Mouse (Mus musculus) lung, postnatal 14 days (tissue): ENCODE measurements around the gene Ttc3.
"Not testable (repeated sequence)": the region's sequence is repeated elsewhere in the genome, so short reads cannot be mapped to it uniquely, and the experiment has no call there.

Experiments used
- DNase-seq: peaks from one replicate; pipeline ENCODE4 v3.0.0; 2021

Gene Ttc3

DNA sequence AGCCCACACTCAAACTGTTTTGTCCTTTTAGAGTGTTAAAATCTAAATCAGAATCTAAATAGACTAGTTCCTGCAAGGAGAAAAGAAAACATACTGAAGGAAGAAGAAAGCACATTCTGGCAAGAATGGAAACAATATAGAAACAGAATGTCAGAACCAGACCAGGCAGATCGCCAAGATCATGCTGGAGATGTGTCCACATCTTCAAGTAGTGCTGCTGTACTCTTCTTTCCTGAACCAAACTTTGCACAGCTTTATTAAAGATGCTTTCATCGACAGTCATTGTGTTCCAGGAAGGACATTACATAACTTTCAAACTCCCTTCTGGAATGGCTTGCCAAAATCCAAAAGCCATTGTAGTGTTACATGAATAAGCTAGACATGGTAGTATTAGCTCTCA is 66.4 kb downstream of the Ttc3 start:
- DNase-seq: no peak

DNA sequence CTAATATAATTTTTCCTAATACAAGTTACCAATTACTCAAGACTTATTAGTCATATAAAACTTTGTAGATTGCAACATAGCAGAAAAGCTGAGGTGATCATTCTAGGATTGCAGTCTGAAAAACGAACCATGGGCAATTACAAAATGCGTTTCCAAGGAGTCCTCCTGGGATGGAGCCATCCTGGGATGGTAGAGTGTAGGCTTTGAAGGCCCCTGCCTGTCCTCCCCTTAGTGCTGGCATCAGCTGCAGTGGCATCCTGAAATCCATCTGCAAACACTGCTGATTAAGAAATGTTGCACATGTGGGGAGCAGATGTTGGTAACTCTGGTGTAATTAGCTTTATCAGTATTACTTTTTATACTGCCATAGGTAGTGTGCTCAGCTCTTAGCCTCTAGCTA is 70.9 kb downstream of the Ttc3 start:
- DNase-seq: no peak

DNA sequence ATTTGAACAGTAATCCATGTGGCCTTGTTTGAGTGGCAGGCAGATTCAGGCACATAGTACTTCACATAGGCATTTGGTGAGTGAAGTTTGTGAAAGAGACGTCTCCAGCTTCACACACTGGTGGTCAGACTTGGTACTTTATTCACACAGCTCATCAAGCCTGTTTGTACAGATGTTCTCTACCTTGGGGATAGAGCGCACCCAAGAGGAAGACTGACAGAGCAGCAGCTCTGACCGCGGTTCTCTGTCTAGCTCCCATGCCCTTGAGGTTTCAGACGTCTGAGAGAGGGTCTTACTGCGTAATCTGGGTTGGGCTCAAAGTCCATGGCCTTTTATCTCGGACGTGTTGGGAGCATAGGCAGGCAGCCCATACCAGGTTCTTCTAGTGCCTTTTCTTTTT is 78.7 kb downstream of the Ttc3 start:
- no peak for DNase-seq

DNA sequence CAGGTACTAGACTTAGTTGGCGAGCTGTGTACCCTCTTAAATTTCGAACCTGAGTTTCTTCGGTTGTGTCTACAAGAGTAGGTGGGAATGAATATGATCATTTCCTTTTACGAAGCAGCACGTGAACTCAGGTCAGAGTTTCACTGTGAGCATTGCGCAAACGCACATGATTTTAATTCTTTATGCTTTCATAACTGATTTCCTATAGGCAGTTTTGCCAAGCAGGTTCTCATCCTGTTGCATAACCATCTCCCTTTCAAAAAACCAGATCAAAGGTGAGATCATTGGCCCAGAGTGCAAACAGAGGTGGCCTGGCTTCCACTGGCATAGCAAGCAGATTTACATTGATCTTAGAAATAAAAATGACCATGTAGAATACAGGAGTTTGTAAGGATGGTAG is 79.2 kb downstream of the Ttc3 start:
- DNase-seq: no peak

DNA sequence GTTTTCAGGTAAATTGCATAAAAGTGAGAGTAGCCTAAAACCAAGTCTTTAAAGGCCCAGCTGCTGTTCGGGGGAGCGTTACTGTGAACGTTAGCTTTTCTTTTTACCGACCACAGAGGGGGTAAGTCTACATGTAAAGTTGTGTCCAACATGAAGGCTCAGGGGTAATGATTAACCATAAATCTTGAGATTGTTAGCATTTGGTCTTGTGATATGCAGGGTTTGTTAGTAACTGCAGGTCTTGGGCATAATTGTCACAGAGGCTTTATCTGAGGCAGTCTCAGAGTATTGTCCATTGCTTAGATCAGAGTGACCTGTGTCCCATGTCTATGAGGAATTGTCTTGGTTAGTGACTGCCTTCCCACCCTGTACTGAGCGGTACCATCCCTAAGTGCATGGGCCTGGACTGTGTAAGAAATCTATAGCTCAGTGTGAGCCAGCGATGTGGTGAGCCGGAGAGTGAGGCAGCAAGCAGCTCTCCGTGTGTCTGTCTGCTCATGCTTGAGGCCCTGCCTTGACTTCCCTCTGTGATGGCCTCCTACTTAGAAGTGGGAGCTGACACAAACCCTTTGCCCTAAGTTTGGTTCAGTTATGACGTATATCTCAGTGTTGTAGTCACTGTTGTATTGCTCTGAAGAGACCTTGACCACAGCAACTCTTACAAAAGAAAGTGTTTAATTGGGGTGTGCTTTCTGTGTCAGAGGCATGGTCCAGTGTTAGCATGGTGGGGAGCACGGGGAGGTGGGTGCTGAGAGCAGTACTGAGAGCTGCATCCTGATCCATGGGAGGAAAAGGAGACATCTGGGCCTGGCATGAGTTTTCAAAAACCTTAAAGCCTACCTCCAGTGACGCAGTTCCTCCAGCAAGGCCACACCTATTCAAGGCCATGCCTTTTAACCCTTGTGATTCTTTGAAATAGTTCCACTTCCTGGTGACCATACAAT is 81.4 kb downstream of the Ttc3 start:
- no peak for DNase-seq

DNA sequence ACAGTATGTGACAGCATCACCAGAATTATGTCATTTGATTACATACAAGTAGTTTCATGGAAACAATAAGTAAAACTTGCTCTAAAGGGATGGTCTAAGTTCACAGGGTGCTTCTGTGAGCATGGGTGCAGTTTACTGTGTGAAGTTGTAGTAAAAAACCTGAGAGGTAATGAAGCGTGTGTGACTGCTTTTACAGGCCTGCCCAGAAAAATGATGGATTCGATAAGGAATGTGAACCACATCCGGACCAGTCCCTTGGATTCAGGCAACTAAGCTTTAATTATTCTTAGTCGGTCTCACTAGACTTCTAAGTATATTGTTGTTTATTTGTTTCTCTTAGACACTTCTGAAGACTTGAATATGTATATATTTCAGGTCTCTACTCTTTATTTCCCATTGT is 82.3 kb downstream of the Ttc3 start:
- no peak for DNase-seq

DNA sequence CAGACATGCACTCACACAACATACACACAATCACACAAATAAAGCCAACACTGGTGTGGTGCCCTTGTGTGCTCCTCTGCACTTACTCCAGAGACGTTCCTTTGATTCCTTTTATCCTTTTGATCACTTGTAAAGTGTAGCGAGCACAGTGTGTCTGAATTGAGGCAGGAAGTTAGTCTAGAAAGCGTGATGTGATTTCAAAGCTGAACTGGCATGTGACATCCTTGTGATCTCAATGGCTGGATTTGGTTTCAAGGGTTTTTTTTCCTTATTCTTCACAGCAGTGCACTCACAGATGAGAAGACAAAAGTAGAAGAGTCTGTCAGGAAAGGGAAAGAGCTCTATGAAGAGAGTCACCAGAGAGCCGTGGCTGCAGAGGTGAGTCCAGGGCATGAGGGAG is 83.7 kb downstream of the Ttc3 start:
- DNase-seq: no peak

DNA sequence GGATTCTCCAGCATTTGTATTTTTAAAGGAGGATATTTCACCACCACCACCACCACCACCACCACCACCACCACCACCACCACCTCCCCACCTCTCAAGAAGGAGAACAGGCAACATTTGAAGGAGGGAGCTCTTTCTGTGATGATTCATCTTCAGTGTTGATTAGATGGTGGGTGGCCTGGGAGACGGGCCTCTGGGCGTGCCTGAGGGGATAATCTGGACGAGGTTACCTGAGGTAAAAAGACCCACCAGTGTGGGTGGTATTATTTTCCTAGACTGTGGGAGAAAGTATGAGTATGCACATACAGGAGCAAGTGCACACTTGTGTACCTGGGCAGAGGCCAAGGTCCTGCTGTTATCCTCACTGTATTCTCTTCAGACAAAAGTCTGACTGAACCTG is 93.6 kb downstream of the Ttc3 start:
- DNase-seq: no peak

DNA sequence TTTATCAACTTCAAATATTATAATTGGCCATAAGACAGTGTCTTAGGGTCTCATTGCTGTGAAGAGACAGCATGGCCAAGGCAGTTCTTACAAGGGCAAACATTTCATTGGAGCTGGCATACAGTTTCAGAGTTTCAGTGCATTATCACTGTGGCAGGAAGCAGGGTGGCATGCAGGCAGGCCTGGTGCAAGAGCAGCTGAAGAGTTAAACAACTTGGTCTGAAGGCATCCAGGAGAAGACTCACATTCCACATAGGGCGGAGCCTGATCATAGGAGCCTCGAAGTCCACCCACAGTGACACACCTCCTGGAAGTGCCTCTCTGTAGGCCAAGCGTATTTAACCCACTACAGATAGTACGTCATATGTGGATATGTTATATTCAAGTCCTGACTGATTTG is 95.5 kb downstream of the Ttc3 start:
- DNase-seq: no peak

DNA sequence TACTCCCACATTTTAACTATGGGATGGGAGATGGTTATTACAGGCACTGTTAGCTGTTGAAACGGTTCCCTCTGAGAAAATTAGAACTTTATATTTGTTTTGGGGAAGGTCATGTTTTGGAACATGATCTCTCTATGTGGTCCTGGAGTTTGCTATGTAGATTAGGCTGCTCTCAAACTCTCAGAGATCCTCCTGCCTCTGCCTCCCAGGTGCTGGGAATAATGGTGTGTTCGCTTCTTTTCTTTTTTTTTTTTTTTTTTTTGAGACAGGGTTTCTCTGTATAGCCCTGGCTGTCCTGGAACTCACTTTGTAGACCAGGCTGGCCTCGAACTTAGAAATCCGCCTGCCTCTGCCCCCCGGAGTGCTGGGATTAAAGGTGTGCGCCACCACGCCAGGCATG is 95.9 kb downstream of the Ttc3 start:
- not testable (repeated sequence) for DNase-seq

DNA sequence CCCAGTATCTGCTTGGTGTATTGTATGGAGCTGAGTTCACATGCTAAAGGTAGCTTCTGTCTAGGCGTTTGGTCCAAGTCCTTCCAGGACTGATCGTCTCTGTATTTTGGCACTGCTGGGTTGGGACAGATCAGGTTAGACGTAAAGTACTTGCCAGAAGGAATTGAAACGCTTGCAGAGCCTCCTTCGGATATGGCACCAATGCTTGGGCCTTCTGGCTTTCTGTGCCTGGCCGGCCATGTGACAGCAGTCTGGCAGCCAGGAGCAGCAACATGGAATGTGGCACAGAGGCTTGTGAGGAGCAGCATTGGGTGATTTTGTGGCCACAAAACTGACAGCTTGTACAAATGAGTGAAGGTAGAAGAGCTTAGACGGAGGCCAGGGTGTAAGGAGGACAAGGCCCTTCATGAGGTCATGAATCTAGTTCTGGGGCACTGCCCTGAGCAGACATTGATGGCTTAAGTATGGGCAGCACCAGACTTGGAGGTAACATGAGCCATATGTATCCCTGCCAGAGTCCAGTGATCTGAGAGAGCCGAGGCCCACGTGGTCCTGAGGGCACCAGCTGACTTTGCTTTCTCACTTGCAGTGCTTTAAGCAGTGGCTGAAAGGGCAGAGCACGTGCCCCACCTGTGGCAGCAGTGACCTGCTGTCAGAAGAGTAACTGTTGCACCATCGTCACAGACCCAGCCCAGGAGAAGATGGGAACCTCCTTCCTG is 97.1 kb downstream of the Ttc3 start:
- no peak for DNase-seq

DNA sequence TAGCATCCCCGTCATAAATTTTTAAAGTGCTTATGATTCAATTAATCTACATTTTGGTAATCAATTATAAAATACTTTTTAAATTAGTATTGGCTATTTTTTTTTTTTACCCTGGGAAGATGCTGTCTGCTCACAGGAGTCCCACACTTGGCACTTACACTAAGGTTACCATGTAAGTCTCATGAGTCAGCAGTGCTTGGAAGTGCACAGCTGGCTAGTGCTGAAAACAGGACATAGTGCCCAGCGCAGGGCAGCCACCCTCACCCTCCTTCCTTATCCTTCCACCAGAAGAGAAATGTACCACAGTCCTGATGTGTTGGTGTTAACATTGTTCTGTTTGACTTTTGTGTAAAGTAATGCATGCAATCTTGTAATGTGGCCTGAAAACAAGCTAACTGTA is 98.0 kb downstream of the Ttc3 start:
- DNase-seq: no peak

DNA sequence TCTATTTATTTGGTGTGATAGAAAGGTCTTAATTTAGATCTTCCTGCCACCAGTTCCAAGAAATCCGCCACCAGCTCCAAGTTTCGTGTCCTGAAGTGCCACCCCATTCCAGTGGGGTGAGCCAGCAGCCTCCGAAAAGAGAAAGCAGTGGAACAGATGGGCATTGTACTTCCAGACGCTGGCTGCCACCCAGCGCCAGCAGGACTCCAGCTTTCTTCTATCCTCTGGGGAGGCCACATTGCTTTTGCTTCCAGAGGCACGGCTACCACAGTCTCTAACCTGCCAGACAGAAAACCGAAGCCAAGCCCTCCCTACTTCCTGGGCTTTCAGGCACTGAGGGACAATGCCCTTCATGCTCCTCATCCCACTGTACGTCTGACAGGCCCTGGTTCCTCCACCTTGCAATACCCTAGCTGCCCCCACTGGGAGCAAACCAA is 102.1 kb downstream of the Ttc3 start:
- peak; percentile 61 for DNase-seq

DNA sequence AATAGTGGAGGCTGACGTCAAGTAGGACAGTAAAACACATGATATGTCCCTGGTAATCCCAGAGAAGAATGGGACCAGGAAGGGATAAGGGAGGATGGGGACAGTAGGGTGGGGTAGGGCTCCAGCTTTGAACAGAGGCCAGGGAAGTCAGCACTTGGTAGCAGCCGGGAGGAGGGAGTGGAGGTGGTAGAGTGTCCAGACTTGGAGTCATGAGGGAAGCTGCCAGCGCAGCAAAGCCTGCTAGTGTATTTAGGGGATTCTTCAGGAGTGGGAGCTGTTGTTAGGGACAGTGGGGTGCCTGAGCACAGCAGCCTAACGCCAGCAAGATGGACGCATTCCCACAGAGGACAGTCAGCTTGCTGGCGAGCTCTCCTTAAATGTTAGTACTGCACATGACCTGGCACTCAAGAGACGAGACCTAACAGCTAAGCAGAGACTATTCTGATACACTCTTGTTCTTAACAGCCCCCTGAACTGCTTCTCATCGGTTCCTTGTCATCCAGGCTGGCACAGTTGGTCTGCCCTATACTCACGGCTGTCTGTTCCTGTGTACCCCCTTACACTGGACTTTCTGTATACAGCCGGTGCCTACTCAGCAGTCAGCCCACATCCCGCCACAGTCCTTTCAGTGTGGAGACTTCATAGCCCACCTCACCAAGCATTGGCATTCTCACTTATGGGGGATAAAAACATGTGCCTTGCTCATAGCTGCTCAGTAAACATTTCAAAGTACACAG is 102.8 kb downstream of the Ttc3 start:
- peak; percentile 21 for DNase-seq

DNA sequence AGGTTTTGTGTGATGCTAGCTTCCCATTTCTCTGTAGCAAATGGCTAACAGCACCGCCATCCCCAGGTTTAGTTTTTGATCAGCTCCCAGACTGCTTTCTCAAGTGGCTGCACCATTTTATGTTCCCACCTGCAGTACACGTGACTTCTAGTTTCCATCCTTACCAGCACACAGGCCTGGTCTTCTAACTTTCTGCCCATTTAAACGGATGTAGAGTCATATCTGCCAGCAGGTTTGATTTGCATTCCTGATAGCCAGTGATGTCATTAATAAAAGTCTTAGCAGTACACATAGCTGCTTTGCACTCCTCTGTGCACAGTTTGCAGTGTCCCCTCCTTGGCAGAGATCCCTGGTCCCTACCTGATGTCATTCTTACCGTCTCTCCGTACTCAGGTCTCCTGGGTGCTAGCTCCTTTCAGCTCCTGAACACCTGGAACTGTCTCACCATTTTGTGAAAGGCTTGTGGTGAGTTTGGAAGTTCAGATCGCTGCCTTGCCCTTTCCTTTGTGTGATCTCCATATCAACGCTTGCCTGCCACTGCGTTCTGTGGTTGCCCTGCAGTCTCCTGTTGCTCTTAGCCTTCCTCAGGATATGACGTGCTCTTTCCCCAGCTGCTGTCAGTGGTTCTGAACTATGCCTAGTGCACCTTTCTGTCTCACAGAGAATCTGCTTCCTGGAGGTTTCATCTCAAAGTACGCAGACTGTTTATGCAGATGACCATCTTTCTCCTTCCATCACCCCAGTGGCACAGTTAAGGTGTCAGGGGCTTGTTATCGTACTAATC is 114.5 kb downstream of the Ttc3 start:
- DNase-seq: no peak

DNA sequence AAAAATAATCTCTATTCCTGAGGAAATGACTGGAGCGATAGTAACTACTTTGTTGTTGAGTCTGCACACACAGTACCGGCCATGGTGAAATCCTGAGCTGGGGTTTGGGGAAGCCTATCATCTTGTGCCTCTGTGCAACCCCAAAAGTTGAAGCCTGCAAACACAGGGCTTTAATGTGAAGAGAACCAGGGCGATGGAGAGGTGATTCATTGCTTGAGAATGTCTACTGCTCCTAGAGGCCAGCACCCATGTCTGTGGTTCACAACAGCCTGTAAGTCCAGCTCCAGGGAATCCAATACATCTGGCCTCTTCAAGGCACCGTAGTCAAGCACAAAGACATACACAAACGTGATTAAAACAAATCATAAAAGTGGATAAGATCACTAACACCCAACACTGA is 116.9 kb downstream of the Ttc3 start:
- no peak for DNase-seq

DNA sequence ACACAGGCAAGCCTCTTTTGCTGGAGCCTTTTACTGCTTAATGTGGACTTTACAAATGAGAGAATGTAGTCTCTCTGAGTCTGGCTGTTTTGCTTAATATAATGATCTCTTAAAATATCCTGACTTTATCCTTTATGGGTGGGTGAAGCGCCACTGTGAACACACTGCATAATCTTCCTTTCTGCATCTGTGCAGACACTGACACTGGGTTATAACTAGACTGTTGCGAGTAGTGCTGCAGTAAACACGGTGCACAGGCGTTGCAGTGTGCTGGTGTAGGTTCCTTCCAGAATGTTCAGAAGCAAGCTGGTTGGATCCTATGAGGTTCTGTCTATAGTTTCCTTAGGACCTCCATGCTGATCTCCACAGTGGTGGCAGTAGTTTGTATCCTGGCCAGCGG is 118.9 kb downstream of the Ttc3 start:
- DNase-seq: no peak

DNA sequence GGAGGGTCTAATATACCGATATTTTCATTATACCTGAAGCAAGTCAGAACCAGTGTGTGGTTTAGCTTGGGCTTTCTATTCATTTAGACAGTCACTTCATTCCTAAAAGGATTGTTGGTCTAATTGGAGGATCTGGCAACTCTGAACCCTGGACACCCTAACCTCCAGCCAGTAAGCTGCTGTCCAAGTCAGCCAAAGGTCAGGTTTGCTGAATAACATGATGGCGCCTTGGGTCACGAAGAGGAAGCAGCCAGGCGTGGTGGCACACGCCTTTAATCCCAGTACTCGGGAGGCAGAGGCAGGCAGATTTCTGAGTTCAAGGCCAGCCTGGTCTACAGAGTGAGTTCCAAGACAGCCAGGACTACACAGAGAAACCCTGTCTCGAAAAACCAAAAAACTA is 126.8 kb downstream of the Ttc3 start:
- not testable (repeated sequence) for DNase-seq

DNA sequence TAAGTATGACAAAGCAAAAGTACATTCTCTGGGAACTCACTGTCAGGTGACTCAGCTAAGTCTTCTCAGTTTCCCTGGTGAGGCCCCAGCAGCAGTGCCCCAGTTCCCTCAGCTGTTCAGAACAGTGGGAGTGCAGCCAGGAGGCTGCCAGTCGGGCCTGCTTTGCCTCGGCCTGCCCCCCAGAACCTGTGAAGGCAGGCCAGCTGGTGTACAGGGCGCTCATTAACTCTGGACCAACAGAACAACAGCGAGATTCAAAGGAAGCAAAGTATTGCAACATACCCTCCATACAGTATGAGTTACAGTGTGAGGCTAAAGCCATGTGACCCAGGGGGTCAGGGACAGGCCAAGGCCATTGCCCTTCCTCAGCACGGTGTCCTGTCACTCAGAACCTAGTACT is 127.5 kb downstream of the Ttc3 start:
- peak; percentile 53 for DNase-seq

DNA sequence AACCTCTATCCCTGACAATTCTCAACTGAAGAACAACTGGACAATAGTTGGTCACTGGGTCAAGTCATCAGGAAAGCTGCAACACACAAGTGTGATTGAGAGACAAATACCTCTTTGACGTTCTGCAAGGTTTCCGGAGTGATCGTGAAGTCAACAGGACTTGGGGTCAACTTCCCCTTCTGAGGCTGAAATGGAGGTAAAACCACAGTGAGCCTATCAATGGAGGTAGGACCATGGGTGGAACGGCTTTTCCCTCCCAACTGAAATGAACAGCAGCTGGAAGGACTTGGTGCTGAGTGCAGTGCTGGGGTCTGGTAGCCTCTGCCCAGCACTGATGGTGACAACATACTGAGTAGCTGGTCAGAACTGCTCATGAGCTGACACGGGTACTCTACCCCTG is 133.8 kb downstream of the Ttc3 start:
- DNase-seq: no peak

DNA sequence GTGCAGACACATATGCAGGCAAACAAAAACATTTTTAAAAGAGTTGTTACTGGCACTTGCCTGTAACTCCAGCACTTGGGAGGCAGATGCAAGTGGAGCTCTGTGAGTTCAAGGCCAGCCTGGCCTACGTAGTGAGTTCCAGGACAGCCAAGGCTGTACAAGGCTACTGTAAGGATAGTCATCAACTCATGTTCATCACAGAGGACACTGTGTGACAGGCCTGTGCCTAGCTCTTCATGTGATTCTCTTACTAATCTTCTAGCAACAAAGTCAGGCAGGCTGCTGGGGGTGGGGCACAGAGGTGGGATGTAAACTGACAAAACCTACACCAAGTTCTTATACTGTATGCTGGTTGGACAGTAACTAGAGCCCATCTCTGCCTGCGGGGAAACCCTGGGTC is 136.7 kb downstream of the Ttc3 start:
- DNase-seq: no peak

DNA sequence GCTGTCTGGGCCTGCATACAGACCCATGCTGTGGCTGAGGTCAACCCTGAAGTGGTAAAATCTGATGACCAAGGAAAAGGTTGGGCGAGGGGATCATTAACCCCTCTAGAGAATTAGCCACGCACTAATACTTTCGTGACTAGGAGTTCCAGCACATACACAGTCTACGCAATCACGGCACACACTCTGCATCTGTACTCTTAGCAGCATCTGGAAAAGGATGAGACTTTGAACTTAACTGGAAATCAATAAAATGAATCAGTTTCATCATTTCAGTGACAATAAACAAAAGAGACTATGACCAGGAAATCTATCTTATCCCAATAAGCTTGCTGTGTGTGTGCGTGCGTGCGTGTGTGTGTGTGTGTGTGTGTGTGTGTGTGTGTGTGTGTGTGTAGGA is 138.4 kb downstream of the Ttc3 start:
- no peak for DNase-seq

DNA sequence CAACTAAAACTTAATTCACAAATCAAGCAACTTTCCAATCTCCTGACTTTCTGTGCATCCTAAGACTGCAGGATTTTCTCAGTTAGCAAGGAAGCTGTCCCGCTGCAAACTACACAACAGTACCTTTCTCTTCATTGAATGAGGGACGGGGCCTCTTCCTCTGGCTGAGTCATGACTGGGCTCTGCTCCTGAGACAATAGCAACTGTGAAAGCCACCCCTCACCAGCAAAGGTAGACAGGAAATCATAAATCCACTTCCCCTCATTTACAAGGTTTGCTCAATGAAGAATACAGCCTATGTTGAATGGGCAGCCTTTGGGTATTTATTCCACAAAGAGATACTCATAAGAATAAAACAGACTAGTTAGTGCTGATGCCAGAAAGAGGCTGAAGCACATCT is 139.6 kb downstream of the Ttc3 start:
- DNase-seq: no peak
